Mouse (Mus musculus): ENCODE data around the gene Acsm1.

- TF ChIP-seq GATA1 (IDR thresholded peaks at IDR 0.05; ENCODE audit: low read length): no peak
- TF ChIP-seq TAL1 (IDR thresholded peaks at IDR 0.05; ENCODE audit: low read length): no peak
Measured at GRCm38 (mm10) chr7:119670395-119670794, 63.6 kb downstream of the Acsm1 start.

All from erythroblast, embryonic 14.5 days (primary cell).